Mouse (Mus musculus) forebrain, embryonic 12.5 days (tissue): ENCODE measurements around the gene Usp19. TPM values are rescaled to one million over a fixed set of nuclear protein-coding genes. Genes with fewer than 3 reads are reported as not detected.
A peak's percentile ranks its signal among the peaks of the same experiment; 100 is the strongest.

Experiments
- ATAC-seq: fragments of 200-750 bp; cut with Nextera tagmentation; 2 replicates; pipeline ENCODE4 v1.8.0; 2017; ENCODE audit warnings: moderate TSS enrichment; ENCODE audit not compliant: low FRiP score
- H3K27ac ChIP-seq: fragments of 300-500 bp; sonication (generic); 2 replicates; pipeline ENCODE4 v1.5.1; 2016; ENCODE audit warnings: mild to moderate bottlenecking
- H3K27me3 ChIP-seq: fragments of 300-500 bp; sonication (generic); 2 replicates; pipeline ENCODE4 v1.6.1; 2016; ENCODE audit warnings: mild to moderate bottlenecking
- H3K36me3 ChIP-seq: fragments of 300-500 bp; sonication (generic); replicated peaks from 2 replicates; pipeline ENCODE4 v1.6.1; 2016; ENCODE audit warnings: mild to moderate bottlenecking
- H3K4me1 ChIP-seq: fragments of 300-500 bp; sonication (generic); 2 replicates; pipeline ENCODE4 v1.6.1; 2016
- H3K4me2 ChIP-seq: fragments of 300-500 bp; sonication (generic); 2 replicates; pipeline ENCODE4 v1.6.1; 2016; ENCODE audit warnings: mild to moderate bottlenecking, moderate library complexity
- H3K4me3 ChIP-seq: fragments of 300-500 bp; sonication (generic); replicated peaks from 2 replicates; pipeline ENCODE4 v1.5.1; 2016; ENCODE audit warnings: mild to moderate bottlenecking
- H3K9ac ChIP-seq: fragments of 300-500 bp; sonication (generic); 2 replicates; pipeline ENCODE4 v1.6.1; 2016; ENCODE audit warnings: mild to moderate bottlenecking
- H3K9me3 ChIP-seq: fragments of 300-500 bp; sonication (generic); 2 replicates; pipeline ENCODE4 v1.6.1; 2016
- WGBS: fragments of 180-500 bp; shearing (Covaris S2); methylation state at CpG from one replicate; pipeline ENCODE4 v1.1.7; 2016; 5-methylcytosine and 5-hydroxymethylcytosine counted together
- polyA plus RNA-seq: library from polyadenylated mRNA; unstranded; fragments of >200 nt; fragmentation: Nextera tagmentation; extraction: Ambion mirVana; gene quantifications from 2 replicates; pipeline ENCODE4 v1.2.1, GENCODE M21; 2016

Gene Usp19
- polyA plus RNA-seq, 1 experiment from 2014 or later: 103 TPM

GRCm38 (mm10) chr9:108478638-108479156 is 11.7 kb upstream of the Usp19 start:
- peak overlapping the region; percentile 46 for H3K4me3 ChIP-seq
- peak overlapping the region; percentile 68 for H3K4me2 ChIP-seq
- H3K36me3 ChIP-seq: peaks cover 12% of the 10 kb centered on the region

DNA sequence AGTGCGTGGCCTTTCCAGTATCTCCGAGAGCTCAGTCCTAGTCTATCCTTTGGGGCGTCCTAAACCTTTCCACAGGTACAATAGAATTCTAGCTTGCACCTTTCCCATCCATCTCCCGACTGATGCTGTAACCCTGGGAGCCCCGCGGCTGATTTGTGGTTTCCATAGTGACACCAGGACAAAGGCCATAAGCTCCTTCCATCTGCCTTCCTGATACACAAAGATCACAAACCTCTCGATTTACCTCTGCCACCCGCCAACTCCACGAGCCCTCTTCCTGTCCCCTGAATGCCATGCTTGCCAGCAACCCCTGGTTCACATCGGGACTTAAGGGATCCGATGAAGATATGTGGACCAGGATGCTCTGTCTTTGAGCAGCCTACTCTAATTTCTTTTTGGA is 11.2 kb upstream of the Usp19 start:
- Histone ChIP-seq H3K27me3 (no peaks in the 10 kb centered on the region), H3K4me3 (peak overlapping the region; percentile 46), H3K36me3 (peaks cover 17% of the 10 kb centered on the region), H3K4me1 (peaks cover 26% of the 10 kb centered on the region), H3K27ac (peak overlapping the region; percentile 77), H3K9me3 (no peaks in the 10 kb centered on the region), H3K9ac (no peak overlapping the region; the same call in 1 of the 2 replicates), H3K4me2 (peak overlapping the region; percentile 68)
- WGBS: 30% methylated on average over 11 of the region's 11 CpGs
- ATAC-seq: no peak; the same call in 1 of the 2 replicates

More at GRCm38 (mm10) chr9:108478638-108479156, 11.7 kb upstream of the Usp19 start:
- Histone ChIP-seq H3K4me1 (peaks cover 26% of the 10 kb centered on the region), H3K27me3 (no peaks in the 10 kb centered on the region), H3K27ac (peak overlapping the region; percentile 77), H3K9me3 (no peaks in the 10 kb centered on the region), H3K9ac (peak overlapping the region; percentile 47)
- WGBS: 1% methylated on average over 20 of the region's 20 CpGs
- peak; percentile 76 for ATAC-seq

DNA sequence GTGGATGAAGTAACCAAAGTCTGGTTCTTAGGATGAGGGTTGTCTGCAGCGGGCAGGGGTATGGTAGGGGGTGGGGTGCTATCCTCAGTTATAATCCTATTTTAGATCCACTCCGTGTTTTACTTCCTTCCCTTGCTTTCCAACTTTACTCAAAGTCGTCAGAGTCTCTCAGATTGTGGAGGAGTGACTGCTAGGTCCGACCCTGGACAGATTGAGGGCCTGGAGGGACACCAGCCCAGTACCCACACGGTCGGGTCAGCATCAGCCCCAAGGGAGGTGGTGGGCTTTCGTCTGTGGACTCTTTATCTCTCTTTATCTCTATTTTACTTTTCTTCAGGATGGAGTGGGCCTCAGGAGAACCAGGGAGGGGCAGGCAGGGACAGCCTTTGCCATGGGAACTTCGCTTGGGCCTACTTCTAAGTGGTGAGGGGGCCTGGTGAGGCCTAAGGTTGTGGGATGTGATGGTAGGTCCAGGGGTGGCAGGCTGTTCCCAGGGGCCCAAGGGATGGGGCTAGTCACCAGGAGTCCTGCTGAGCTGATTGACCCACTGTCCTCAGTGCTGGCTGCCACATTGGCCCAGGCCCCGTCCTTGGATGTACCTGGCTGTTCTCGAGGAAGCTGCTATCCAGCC is 10.6 kb upstream of the Usp19 start, which contains the start of gene Lamb2:
Lamb2 (plus strand) TSS at position 16 of the 631 bp plus-strand sequence.
- Histone ChIP-seq H3K27me3 (no peaks in the 10 kb centered on the region), H3K4me1 (peaks cover 26% of the 10 kb centered on the region), H3K4me3 (peak within 1 kb of the TSS; percentile 46), H3K9ac (peak within 1 kb of the TSS; percentile 58), H3K27ac (peak within 1 kb of the TSS; percentile 77), H3K4me2 (peak within 1 kb of the TSS; percentile 68), H3K9me3 (no peaks in the 10 kb centered on the region), H3K36me3 (peaks cover 19% of the 10 kb centered on the region)
- 10% methylated on average over 10 of the region's 10 CpGs for WGBS
- ATAC-seq: peak; percentile 47; the same call in 1 of the 2 replicates

DNA sequence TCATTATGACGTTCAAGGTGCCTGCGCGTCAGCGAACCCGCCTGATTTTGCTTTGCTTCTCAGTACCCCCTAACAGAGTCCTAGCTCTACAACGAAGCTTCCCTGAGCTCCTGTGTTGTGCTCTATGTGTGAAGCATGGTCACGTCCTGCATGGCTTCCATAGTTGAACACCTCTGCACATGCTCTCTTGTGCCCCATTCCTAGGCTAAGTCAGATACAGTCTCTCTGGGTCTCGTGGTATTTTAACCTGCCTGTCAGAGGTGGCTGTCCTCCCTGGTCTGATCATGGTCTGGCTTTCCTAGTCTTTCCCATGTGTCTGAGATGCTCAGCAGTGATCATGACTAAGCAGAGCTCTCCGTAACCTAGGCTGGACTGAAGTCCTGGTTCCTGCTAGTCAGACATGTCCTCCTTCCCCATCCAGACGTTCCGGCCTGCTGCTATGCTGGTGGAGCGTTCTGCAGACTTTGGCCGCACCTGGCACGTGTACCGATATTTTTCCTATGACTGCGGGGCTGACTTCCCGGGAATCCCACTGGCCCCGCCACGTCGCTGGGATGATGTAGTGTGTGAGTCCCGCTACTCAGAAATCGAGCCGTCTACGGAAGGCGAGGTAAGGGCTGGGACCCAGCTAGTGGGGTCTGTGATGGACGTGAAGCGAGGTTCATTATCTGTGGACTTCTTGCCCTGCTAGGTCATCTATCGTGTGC is 9.4 kb upstream of the Usp19 start:
- Histone ChIP-seq H3K4me3 (no peak overlapping the region), H3K9ac (peak overlapping the region; percentile 25; the same call in 1 of the 2 replicates), H3K27me3 (no peaks in the 10 kb centered on the region), H3K27ac (no peak overlapping the region), H3K4me1 (peaks cover 26% of the 10 kb centered on the region), H3K4me2 (0 out of 2 replicates have a peak overlapping the region, but pooled peaks have one; percentile 68), H3K9me3 (no peaks in the 10 kb centered on the region), H3K36me3 (peaks cover 29% of the 10 kb centered on the region)
- WGBS: 93% methylated on average over 28 of the region's 28 CpGs
- no peak for ATAC-seq

DNA sequence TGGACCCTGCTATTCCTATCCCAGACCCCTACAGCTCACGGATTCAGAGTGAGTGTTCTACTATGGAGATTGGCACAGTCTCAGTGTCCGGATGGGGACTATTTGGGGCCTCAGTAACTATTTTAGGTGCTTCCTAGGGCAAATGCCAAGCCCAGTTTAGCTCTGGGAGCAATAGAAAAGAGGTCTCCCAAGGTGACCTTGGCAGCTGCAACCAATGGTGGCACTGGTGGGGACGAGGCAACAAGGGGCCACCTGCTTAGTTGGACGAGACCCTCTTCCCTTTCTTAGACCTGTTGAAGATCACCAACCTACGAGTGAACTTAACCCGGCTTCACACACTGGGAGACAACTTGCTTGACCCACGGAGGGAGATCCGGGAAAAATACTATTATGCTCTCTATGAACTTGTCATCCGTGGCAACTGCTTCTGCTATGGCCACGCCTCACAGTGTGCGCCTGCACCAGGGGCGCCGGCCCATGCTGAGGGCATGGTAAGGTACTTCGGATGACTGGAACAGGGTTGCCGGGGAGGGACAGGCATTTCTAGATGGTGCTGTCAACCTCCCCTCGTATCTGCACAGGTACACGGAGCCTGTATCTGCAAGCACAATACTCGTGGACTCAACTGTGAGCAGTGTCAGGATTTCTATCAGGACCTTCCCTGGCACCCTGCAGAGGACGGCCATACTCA is 8.7 kb upstream of the Usp19 start:
- Histone ChIP-seq H3K27me3 (no peaks in the 10 kb centered on the region), H3K27ac (no peak overlapping the region), H3K4me2 (no peak overlapping the region), H3K4me1 (peaks cover 26% of the 10 kb centered on the region), H3K9ac (no peak overlapping the region), H3K9me3 (no peaks in the 10 kb centered on the region), H3K4me3 (no peak overlapping the region), H3K36me3 (peaks cover 36% of the 10 kb centered on the region)
- WGBS: 93% methylated on average over 19 of the region's 19 CpGs
- ATAC-seq: no peak

DNA sequence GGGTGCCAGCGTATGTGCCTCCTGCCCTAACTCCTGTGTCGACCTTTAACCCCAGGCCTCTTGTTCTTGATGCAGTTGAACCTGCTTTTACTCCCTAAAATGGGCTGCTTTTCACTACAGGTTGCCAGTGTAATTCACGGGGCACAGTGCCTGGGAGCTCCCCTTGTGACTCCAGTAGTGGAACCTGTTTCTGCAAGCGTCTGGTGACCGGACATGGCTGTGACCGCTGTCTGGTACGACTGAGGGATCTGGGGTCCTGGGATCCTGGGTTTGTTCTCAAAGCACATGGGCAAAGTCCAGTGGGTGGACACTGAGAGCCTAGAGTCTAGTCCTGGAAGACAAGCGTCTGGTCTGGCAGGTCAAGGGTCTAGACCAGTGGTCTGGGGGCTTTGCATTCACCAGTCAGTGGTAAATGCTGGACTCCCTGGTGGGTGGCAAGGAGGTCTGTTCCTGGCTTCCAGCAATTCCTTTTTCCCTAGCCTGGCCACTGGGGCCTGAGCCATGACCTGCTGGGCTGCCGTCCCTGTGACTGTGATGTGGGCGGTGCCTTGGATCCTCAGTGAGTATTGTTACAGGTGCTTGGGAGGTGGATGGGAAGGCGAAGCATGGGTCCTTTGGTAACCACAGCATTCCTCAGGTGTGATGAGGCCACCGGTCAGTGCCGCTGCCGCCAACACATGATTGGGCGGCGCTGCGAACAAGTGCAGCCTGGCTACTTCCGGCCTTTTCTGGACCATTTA is 7.2 kb upstream of the Usp19 start:
- H3K36me3 ChIP-seq: peaks cover 50% of the 10 kb centered on the region
- ATAC-seq: no peak
- no peak overlapping the region for H3K4me3 ChIP-seq
- H3K4me2 ChIP-seq: no peak overlapping the region
- H3K9ac ChIP-seq: no peak overlapping the region
- peaks cover 26% of the 10 kb centered on the region for H3K4me1 ChIP-seq
- no peaks in the 10 kb centered on the region for H3K9me3 ChIP-seq
- no peak overlapping the region for H3K27ac ChIP-seq
- H3K27me3 ChIP-seq: no peaks in the 10 kb centered on the region
- 91% methylated on average over 18 of the region's 18 CpGs for WGBS

DNA sequence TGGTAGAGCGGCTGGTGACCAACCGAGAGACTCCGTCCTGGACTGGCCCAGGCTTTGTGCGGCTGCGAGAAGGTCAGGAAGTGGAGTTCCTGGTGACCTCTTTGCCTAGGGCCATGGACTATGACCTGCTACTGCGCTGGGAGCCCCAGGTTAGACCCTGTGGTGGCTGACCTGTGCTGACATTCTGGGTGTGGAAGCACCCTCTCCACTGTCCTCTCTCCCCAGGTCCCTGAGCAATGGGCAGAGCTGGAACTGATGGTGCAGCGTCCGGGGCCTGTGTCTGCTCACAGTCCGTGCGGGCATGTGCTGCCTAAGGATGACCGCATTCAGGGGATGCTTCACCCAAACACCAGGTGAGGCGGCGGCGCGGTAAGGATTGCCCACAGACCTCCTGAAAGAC is 6.4 kb upstream of the Usp19 start:
- 95% methylated on average over 15 of the region's 15 CpGs for WGBS
- peaks cover 20% of the 10 kb centered on the region for H3K4me1 ChIP-seq
- H3K9ac ChIP-seq: no peak overlapping the region
- no peak overlapping the region for H3K4me2 ChIP-seq
- ATAC-seq: no peak
- H3K36me3 ChIP-seq: peaks cover 58% of the 10 kb centered on the region
- H3K27me3 ChIP-seq: no peaks in the 10 kb centered on the region
- no peak overlapping the region for H3K4me3 ChIP-seq
- H3K27ac ChIP-seq: no peak overlapping the region
- H3K9me3 ChIP-seq: no peaks in the 10 kb centered on the region

DNA sequence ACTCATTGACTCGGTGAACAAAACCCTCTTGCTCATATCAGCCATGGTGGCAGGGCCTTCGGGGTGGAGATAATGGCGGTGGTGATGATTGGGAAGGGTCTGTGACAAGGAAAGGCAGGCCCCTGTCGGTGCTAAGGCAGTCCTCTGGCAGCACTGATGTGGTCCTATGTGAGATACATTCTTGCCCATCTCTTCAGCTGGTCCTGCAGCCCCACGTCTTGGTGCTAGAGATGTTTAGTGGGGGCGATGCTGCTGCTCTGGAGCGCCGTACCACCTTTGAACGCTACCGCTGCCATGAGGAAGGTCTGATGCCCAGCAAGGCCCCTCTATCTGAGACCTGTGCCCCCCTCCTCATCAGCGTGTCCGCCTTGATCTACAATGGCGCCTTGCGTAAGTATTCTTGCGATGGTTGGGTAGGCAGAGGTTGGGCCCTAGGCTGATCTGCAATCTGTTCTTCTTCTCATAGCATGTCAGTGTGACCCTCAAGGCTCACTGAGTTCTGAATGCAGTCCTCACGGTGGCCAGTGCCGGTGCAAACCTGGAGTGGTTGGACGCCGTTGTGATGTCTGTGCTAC is 5.0 kb upstream of the Usp19 start:
- Histone ChIP-seq H3K4me3 (no peak overlapping the region), H3K9ac (no peak overlapping the region), H3K4me2 (no peak overlapping the region), H3K27me3 (no peaks in the 10 kb centered on the region), H3K4me1 (peaks cover 14% of the 10 kb centered on the region), H3K9me3 (no peaks in the 10 kb centered on the region), H3K27ac (no peak overlapping the region), H3K36me3 (peaks cover 66% of the 10 kb centered on the region)
- no peak for ATAC-seq
- WGBS: 95% methylated on average over 19 of the region's 19 CpGs

DNA sequence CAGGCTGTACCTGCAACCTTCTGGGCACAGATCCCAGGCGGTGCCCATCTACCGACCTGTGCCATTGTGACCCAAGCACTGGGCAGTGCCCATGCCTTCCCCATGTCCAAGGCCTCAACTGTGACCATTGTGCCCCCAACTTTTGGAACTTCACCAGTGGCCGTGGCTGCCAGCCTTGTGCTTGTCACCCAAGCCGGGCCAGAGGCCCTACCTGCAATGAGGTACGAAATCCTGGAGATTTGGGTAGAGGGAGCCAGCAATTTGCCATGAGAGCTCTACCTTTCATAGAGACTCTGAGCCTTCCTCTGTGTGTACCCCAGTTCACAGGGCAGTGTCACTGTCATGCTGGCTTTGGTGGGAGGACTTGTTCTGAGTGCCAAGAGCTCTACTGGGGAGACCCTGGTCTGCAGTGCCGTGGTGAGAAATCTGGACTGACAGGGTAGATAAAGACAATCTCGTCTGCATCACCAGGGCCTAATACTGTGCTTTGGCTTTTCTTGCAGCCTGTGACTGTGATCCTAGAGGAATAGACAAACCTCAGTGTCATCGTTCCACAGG is 3.4 kb upstream of the Usp19 start:
- peaks cover 17% of the 10 kb centered on the region for H3K4me1 ChIP-seq
- no peaks in the 10 kb centered on the region for H3K27me3 ChIP-seq
- no peak overlapping the region for H3K4me2 ChIP-seq
- H3K9ac ChIP-seq: no peak overlapping the region
- peaks cover 62% of the 10 kb centered on the region for H3K36me3 ChIP-seq
- H3K27ac ChIP-seq: no peak overlapping the region
- WGBS: 92% methylated on average over 8 of the region's 8 CpGs
- ATAC-seq: no peak
- no peaks in the 10 kb centered on the region for H3K9me3 ChIP-seq
- H3K4me3 ChIP-seq: no peak overlapping the region

- 98% methylated on average over 17 of the region's 17 CpGs for WGBS
- Histone ChIP-seq H3K4me1 (peaks cover 22% of the 10 kb centered on the region), H3K9me3 (no peaks in the 10 kb centered on the region), H3K27me3 (no peaks in the 10 kb centered on the region), H3K4me3 (no peak overlapping the region), H3K27ac (no peak overlapping the region), H3K4me2 (no peak overlapping the region), H3K36me3 (peaks cover 70% of the 10 kb centered on the region), H3K9ac (no peak overlapping the region)
- no peak for ATAC-seq
Measured at GRCm38 (mm10) chr9:108488403-108488802, 2.0 kb upstream of the Usp19 start.

GRCm38 (mm10) chr9:108489215-108489614 is 1.2 kb upstream of the Usp19 start:
- Histone ChIP-seq H3K4me1 (peaks cover 22% of the 10 kb centered on the region), H3K4me2 (no peak overlapping the region), H3K9me3 (no peaks in the 10 kb centered on the region), H3K27ac (peak overlapping the region; percentile 97), H3K9ac (0 out of 2 replicates have a peak overlapping the region, but pooled peaks have one; percentile 29), H3K36me3 (peaks cover 70% of the 10 kb centered on the region), H3K4me3 (no peak overlapping the region), H3K27me3 (no peaks in the 10 kb centered on the region)
- no peak for ATAC-seq
- 95% methylated on average over 20 of the region's 20 CpGs for WGBS
